ENCODE assay signal across 8 mouse cellular contexts in genomic region chr9:89826712-89827548, GRCm38 (mm10).
A peak's percentile ranks its signal among the peaks of the same experiment; 100 is the strongest.
DNase-seq lines count a peak whose midpoint lies in the region; ATAC-seq and TF ChIP-seq lines count a peak whose summit lies in the region.

No protein-coding gene starts in this region.

- peak overlapping the region; percentile 45 for H3K4me2 ChIP-seq in embryonic facial prominence, embryonic 13.5 days
- H3K4me2 ChIP-seq in limb, embryonic 11.5 days (ENCODE audit: low read depth, severe bottlenecking): peak overlapping the region; percentile 22; the same call in 1 of the 2 replicates
- H3K4me2 ChIP-seq in midbrain, embryonic 14.5 days (ENCODE audit: low read length): peak overlapping the region; percentile 44

- DNase-seq in 416B (ENCODE audit: low read depth): peak; percentile 90
- DNase-seq in adrenal gland, postnatal 4 days (ENCODE audit: low spot score in 2 of 2): peak; percentile 66 to 83
- DNase-seq in heart, adult 2 months: peak; percentile 84 to 88
- peak; percentile 88 for DNase-seq in kidney, adult 2 months
- peak; percentile 92 for DNase-seq in limb, embryonic 11.5 days (ENCODE audit: low spot score)
- peak; percentile 91 for DNase-seq in midbrain, embryonic 14.5 days
- DNase-seq in spleen, adult 12 weeks (ENCODE audit: low spot score): peak; percentile 68

- 0 out of 2 replicates have a peak, but pooled peaks have one; percentile 8 for TF ChIP-seq EP300 in heart, adult 2 months (IDR thresholded peaks at IDR 0.05; ENCODE audit: insufficient read depth, low read depth, low read length)

- H3K36me3 ChIP-seq in embryonic facial prominence, embryonic 13.5 days: no peaks in the 10 kb centered on the region
- H3K36me3 ChIP-seq in heart, adult 2 months (ENCODE audit: control insufficient read depth, insufficient read depth, low read length): no peaks in the 10 kb centered on the region
- no peaks in the 10 kb centered on the region for H3K36me3 ChIP-seq in kidney, adult 2 months (ENCODE audit: control insufficient read depth, insufficient read depth, low read length)
- no peaks in the 10 kb centered on the region for H3K36me3 ChIP-seq in limb, embryonic 11.5 days (ENCODE audit: control insufficient read depth, insufficient read depth, low read length)
- no peaks in the 10 kb centered on the region for H3K36me3 ChIP-seq in midbrain, embryonic 14.5 days (ENCODE audit: control insufficient read depth, insufficient read depth, low read length)

- WGBS in embryonic facial prominence, embryonic 13.5 days: 35% methylated on average over 24 of the region's 24 CpGs
- 34% methylated on average over 24 of the region's 24 CpGs for WGBS in heart, adult 2 months
- 34% methylated on average over 24 of the region's 24 CpGs for WGBS in kidney, adult 2 months
- 37% methylated on average over 24 of the region's 24 CpGs for WGBS in limb, embryonic 11.5 days
- WGBS in midbrain, embryonic 14.5 days: 34% methylated on average over 24 of the region's 24 CpGs

- H3K9me3 ChIP-seq in embryonic facial prominence, embryonic 13.5 days: no peaks in the 10 kb centered on the region
- no peaks in the 10 kb centered on the region for H3K9me3 ChIP-seq in limb, embryonic 11.5 days (ENCODE audit: control insufficient read depth, low read length)
- no peaks in the 10 kb centered on the region for H3K9me3 ChIP-seq in midbrain, embryonic 14.5 days (ENCODE audit: control insufficient read depth, low read length)

- TF ChIP-seq POLR2A in heart, adult 2 months (IDR thresholded peaks at IDR 0.05; ENCODE audit: insufficient read depth, low read depth, low read length): no peak
- TF ChIP-seq POLR2A in kidney, adult 2 months (IDR thresholded peaks at IDR 0.05; ENCODE audit: low read depth, low read length): no peak

- no peaks in the 10 kb centered on the region for H3K79me2 ChIP-seq in heart, adult 2 months (replicated peaks; ENCODE audit: control insufficient read depth, insufficient read depth, low read length)

- H3K4me1 ChIP-seq in embryonic facial prominence, embryonic 13.5 days: no peaks in the 10 kb centered on the region
- peaks cover under 1% of the 10 kb centered on the region; the same call in 1 of the 2 replicates for H3K4me1 ChIP-seq in heart, adult 2 months (ENCODE audit: control insufficient read depth, insufficient read depth, low read length)
- no peaks in the 10 kb centered on the region for H3K4me1 ChIP-seq in kidney, adult 2 months (ENCODE audit: control insufficient read depth, insufficient read depth, low read length)
- no peaks in the 10 kb centered on the region for H3K4me1 ChIP-seq in limb, embryonic 11.5 days (ENCODE audit: control insufficient read depth, insufficient read depth, low read length)
- H3K4me1 ChIP-seq in midbrain, embryonic 14.5 days (ENCODE audit: control insufficient read depth, insufficient read depth, low read length): 0 out of 2 replicates have a peak, but pooled peaks cover 2% of the 10 kb centered on the region

- peak; percentile 92 for TF ChIP-seq CTCF in heart, adult 2 months (IDR thresholded peaks at IDR 0.05)
- TF ChIP-seq CTCF in kidney, adult 2 months (conservative IDR thresholded peaks at IDR 0.05; ENCODE audit: insufficient read depth, insufficient read length, low read depth, low read length): peak; percentile 64

- no peak overlapping the region for H3K27ac ChIP-seq in embryonic facial prominence, embryonic 13.5 days
- H3K27ac ChIP-seq in heart, adult 2 months: no peak overlapping the region
- no peak overlapping the region for H3K27ac ChIP-seq in kidney, adult 2 months (ENCODE audit: insufficient read depth, low read depth, low read length)
- no peak overlapping the region for H3K27ac ChIP-seq in limb, embryonic 11.5 days (replicated peaks; ENCODE audit: low read depth, low read length)
- no peak overlapping the region for H3K27ac ChIP-seq in midbrain, embryonic 14.5 days (replicated peaks; ENCODE audit: low read depth, low read length)

- ATAC-seq in embryonic facial prominence, embryonic 13.5 days (ENCODE audit: insufficient number of reproducible peaks, insufficient read depth, low FRiP score, low TSS enrichment, low read depth): peak; percentile 73; the same call in 1 of the 2 replicates
- ATAC-seq in limb, embryonic 11.5 days (ENCODE audit: insufficient number of reproducible peaks, low FRiP score, low TSS enrichment, low read depth): peak; percentile 89
- ATAC-seq in midbrain, embryonic 14.5 days (ENCODE audit: low FRiP score, low TSS enrichment): peak; percentile 84

- intact Hi-C loops in heart, adult 2 months (cut with DNase I): loop anchor here (1.0 kb wide), 2 partner anchors 146 to 250 kb away; no protein-coding TSS in a partner anchor

- no peak overlapping the region for H3K9ac ChIP-seq in embryonic facial prominence, embryonic 13.5 days
- no peak overlapping the region for H3K9ac ChIP-seq in heart, adult 2 months (ENCODE audit: low read depth, low read length)
- H3K9ac ChIP-seq in limb, embryonic 11.5 days (ENCODE audit: low read length): no peak overlapping the region
- H3K9ac ChIP-seq in midbrain, embryonic 14.5 days (replicated peaks; ENCODE audit: low read length): no peak overlapping the region

- H3K4me3 ChIP-seq in embryonic facial prominence, embryonic 13.5 days: peak overlapping the region; percentile 23
- H3K4me3 ChIP-seq in heart, adult 2 months: peak overlapping the region; percentile 18; the same call in 1 of the 2 replicates
- no peak overlapping the region; the same call in 1 of the 2 replicates for H3K4me3 ChIP-seq in kidney, adult 2 months (ENCODE audit: insufficient read depth, low read depth, low read length)
- H3K4me3 ChIP-seq in limb, embryonic 11.5 days (ENCODE audit: low read depth, low read length): 0 out of 2 replicates have a peak overlapping the region, but pooled peaks have one; percentile 4
- no peak overlapping the region for H3K4me3 ChIP-seq in midbrain, embryonic 14.5 days (replicated peaks; ENCODE audit: low read depth, low read length)

- 0 out of 2 replicates have a peak, but pooled peaks cover 4% of the 10 kb centered on the region for H3K27me3 ChIP-seq in embryonic facial prominence, embryonic 13.5 days
- no peaks in the 10 kb centered on the region for H3K27me3 ChIP-seq in heart, adult 2 months (ENCODE audit: control insufficient read depth, insufficient read depth, low read length)
- no peaks in the 10 kb centered on the region for H3K27me3 ChIP-seq in kidney, adult 2 months (replicated peaks; ENCODE audit: control insufficient read depth, insufficient read depth, low read length)
- H3K27me3 ChIP-seq in limb, embryonic 11.5 days (ENCODE audit: control insufficient read depth, insufficient read depth, low read length): no peaks in the 10 kb centered on the region
- no peaks in the 10 kb centered on the region for H3K27me3 ChIP-seq in midbrain, embryonic 14.5 days (ENCODE audit: control insufficient read depth, insufficient read depth, low read length)

Comparison
In these comparisons a context has a peak if more than half of its experiments do, and no peak if none do; other contexts are left out.
1. H3K4me3 ChIP-seq: peak in embryonic facial prominence, embryonic 13.5 days (single experiment), heart, adult 2 months (single experiment) and limb, embryonic 11.5 days (single experiment); none in kidney, adult 2 months (single experiment) and midbrain, embryonic 14.5 days (single experiment).
2. Peak in every context shown above with its lines, with median percentiles within 50 percentile points of each other: DNase-seq, ATAC-seq and H3K4me2 ChIP-seq.